Mouse (Mus musculus): ENCODE results near the gene Gnb5. TPM values are rescaled to one million over a fixed set of nuclear protein-coding genes. Genes with fewer than 3 reads are reported as not detected.

The Gnb5 gene
- 9.8 TPM for polyA plus RNA-seq (2017; shearing (Covaris generic))

GRCm38 (mm10) chr9:75306126-75306898 is at the start of gene Gnb5:
Gnb5 (plus strand) TSS chr9:75306288.

GRCm38 (mm10) chr9:75347458-75347857 is 41.4 kb downstream of the Gnb5 start, which contains the start of gene Bcl2l10:
Bcl2l10 (plus strand) TSS chr9:75347758.

Other genes starting within 250 kb of the Gnb5 start
- 5.9 TPM for gene Myo5a, start 235.3 kb upstream of the Gnb5 start, polyA plus RNA-seq (2017; shearing (Covaris generic))
- 0.39 TPM for gene Myo5c, start 74.3 kb upstream of the Gnb5 start, polyA plus RNA-seq (2017; shearing (Covaris generic))
- gene Bcl2l10, start 41.5 kb downstream of the Gnb5 start, polyA plus RNA-seq (2017; shearing (Covaris generic)): not detected
- gene Mapk6, start 103.7 kb downstream of the Gnb5 start, polyA plus RNA-seq (2017; shearing (Covaris generic)): 52.7 TPM
- 31.5 TPM for gene Leo1, start 135.2 kb downstream of the Gnb5 start, polyA plus RNA-seq (2017; shearing (Covaris generic))